Mouse (Mus musculus) gastrocnemius, adult 18-20 months (tissue): ENCODE data around the gene Ginm1. TPM values are rescaled to one million over a fixed set of nuclear protein-coding genes. Genes with fewer than 3 reads are reported as not detected.

Source experiments
- DNase-seq: peaks from one replicate; pipeline ENCODE4 v3.0.0; 2021; ENCODE audit warnings: low spot score
- long read RNA-seq, 2 experiments: library from polyadenylated mRNA; stranded (forward); transcript quantifications; one replicate each; pipeline ENCODE4 v2.0.0; 2021
- total RNA-seq, 2 experiments: library from RNA; stranded (reverse); gene quantifications; 2 replicates each; pipeline ENCODE4 v1.2.3; 2021

Ginm1 gene
- 100 to 1,000 TPM; 101 to 102 TPM for total RNA-seq
- long read RNA-seq, experiment 1, transcript Ginm1-201 (8 exons, 1,557 nt): minor isoform, 10 of 148 reads
- long read RNA-seq, experiment 1, transcript Ginm1-204 (8 exons, 1,525 nt): major isoform, 128 of 148 reads
- long read RNA-seq, experiment 1, partial matches to known transcripts: 2 of 148 reads
- long read RNA-seq, experiment 1, other reads (novel, unspliced or antisense): 8 of 148 reads
- long read RNA-seq, experiment 2, transcript Ginm1-204 (8 exons, 1,525 nt): major isoform, 137 of 152 reads
- long read RNA-seq, experiment 2, transcript Ginm1-201 (8 exons, 1,557 nt): minor isoform, 9 of 152 reads
- long read RNA-seq, experiment 2, partial matches to known transcripts: 1 of 152 reads
- long read RNA-seq, experiment 2, other reads (novel, unspliced or antisense): 4 of 152 reads

DNA sequence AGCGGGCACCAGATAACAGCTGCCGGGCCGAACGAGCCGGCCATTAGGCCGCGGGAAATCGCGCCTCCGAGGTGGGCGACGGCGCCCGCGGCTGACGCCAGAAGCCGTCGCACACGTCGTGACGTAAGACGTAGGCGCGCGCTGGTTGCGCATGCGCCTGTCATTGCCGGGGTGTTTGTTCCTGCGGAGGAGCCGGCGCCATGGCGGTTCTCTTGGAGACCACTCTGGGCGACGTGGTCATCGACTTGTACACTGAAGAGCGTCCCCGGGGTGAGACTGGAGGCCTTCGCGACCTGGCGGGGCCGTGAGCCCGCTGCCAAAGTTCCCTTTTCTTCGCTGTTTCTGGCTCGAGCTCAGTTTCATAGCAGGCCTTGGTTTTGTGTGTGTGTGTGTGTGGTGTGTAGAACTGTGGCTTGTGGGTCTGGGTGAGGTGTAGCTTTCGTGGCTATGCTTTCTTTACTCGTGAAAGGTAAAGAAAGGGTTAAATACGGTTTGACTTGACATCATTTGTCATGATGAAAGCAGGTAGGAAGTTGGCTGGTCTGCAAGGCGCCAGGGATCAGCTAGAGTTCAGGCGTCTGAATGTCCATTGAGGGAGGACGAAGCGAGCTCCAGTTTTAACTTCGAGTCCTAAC is at the start of gene Ginm1, which contains the start of gene Ppil4:
Gene Ginm1, minus strand, starts transcription at position 74 of the 635 bp plus-strand sequence.
Gene Ppil4, plus strand, starts transcription at position 141 of the 635 bp plus-strand sequence.
- DNase-seq: peak; percentile 86

DNA sequence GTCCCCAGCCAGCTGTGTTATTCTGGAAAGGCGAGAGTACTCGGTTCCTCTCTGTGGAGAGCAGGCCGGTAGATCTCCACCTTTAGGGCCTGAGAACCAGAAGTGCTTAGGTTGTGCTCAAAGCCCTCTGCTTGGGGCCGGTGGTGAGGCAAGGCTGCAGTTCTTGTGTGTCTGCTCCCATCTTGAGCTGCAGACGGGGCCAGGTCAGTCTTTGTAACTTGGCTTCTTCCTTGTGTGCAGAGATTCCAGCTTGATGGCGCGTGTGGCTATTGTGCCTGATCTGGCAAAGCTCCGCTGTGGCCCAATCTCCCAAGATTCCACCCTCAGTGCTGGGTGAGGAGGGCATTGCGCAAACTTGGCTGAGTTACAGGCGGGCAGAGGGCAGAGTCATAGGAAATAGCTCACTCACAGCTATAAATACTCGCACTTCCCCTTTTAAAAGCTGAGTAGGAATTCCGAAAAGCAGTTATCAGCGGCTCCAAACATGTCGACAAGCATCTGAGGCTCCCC is 49.0 kb upstream of the Ginm1 start:
- peak; percentile 85 for DNase-seq

DNA sequence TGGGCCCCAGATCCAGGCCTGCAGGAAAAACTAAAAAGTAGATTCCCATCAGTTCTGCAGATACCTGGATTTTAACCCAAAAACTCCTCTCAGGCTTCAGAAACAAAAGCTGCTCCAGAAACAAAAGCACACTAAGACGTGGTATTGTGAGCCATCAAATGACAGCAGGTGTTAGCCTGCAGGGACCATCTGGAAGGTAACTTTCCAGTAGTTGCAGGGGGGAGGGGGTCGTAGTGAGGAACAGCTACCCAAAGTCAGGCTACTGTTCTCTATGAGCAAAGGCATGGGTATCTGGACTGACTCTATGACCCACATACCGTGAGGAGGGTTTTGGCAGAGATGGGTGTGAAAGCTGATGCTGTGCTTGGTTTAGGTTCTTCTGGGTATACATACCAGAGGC is 48.2 kb upstream of the Ginm1 start:
- DNase-seq: peak; percentile 35

DNA sequence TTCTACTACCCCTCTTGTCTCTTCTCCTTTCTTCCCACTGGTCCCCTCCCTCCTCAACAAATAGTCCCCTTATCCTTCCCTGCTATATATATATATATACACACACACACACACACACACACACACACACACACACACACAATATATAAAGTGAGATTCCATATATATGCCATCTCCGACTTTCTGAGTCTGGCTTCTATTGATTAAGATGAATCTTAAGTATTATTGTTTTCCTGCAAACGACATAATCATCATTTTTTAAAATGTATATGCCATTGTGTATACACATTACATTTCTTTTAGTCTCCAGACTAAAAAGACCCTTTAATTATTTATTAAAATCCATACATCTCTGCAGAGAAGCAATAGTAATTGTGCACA is 47.7 kb upstream of the Ginm1 start:
- DNase-seq: no peak

DNA sequence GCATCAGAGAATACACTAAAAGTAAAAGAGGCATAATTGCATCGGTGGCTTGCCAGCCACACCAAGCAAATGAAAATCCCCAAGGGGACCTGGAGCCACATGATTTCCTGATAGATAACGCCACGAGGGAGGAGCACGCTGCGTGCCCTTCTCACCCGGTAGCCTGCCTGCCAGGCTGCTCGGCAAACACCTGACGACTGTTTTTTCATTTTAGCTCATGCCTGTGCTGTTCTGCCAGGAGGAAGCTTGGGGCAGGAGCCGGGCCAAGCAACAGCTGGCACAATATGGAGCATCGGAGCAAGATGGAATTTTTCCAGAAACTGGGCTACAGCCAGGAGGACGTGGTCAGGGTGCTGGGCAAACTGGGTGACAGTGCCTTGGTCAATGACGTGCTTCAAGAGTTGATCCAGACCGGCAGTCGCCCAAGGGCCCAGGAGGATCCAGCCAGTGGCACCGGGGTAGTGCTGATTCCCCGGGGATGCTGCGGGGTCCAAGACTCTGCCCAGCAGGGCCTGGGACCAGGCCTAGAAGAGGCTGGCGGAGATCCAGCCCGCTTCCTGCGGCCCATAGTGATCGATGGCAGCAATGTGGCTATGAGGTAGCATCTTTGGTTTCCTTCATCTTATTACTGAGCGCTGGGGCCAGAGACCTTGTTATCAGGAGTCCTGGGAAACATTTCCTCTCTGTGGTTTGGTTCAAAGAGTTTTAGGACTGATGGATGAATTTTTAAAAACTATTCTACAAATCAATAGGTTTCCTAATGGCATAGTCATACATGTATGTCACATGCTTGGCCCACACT is 47.1 kb upstream of the Ginm1 start:
- peak; percentile 58 for DNase-seq

DNA sequence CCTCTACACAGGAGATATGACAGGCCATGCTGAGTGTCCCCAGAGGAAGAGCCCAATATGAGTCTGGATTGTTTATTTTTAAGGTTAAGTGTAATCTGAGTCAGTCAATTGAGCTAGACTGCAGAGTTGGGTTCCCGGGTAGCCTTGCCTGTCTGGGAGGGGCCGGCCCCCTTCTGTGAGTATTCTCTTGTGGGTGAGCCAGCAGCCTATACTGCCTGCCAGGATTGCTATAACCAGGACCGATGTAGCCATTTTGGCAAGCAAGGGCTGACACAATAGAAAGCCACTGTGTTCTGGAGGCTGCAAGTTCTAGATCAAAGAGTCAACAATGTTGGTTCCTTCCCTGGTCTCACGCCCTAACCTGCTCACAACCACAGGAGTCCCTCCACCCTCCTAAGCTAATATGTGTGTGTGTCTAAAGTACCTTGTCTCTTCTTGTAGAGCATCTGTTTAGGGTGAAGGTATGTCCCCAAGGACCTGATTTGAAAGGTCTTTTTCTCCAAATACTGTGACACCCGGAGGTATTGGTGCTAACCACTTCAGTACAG is 46.3 kb upstream of the Ginm1 start:
- no peak for DNase-seq

DNA sequence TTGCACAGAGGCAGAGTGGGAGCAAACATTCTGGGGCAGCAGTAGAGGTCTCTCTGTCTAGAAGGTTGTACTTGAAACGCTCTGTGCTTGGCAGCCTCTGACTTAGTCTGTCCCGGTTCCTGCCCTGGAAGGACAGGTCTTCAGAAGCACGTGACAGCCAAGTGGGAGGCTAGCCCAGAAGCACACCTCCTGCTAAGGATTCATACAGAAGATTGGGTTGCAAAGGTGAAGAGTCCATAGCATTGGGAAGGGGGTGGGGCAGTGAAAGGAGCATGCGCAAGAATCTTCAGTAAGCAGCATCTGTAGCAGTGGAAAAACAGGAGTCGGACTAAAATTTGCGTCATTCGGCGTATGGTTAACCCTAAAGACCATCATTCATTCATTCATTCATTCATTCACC is 45.4 kb upstream of the Ginm1 start:
- DNase-seq: peak; percentile 30

DNA sequence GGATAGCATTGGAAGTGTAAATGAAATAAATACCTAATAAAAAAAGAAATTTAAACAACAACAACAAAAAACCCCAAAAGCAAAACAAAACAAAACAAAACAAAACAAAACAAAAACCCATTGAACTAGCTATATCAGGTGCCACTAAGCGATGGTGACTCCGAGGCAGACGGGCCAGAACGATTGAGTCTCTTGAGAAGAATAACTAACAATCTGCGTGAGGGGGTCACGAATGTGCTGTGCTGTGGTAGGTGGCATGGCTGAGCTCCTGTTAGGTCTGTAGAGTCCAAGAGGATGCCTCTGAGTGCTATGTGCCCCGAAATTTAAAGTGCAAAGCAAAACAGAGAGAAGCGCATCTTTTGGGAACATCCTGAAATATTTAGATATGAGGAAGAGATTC is 44.8 kb upstream of the Ginm1 start:
- DNase-seq: no peak

DNA sequence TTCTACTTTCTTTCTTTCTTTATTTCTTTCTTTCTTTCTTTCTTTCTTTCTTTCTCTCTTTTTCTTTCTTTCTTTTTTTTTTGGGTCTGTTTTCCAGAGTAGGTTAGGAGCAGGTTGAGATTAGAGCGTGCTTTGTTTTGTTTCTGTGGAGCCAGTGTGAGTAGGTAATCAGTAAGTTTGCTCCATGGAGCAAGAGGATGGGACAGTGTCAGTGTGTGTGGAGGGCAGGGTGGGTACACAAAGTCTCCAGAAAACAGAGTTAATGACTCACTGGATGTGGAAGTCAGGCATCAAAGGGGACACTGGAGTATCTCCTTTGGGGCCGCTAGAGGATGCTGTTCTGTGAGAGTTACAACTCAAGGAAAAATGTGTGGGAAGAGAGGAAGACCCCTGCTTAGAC is 44.3 kb upstream of the Ginm1 start:
- DNase-seq: no peak

DNA sequence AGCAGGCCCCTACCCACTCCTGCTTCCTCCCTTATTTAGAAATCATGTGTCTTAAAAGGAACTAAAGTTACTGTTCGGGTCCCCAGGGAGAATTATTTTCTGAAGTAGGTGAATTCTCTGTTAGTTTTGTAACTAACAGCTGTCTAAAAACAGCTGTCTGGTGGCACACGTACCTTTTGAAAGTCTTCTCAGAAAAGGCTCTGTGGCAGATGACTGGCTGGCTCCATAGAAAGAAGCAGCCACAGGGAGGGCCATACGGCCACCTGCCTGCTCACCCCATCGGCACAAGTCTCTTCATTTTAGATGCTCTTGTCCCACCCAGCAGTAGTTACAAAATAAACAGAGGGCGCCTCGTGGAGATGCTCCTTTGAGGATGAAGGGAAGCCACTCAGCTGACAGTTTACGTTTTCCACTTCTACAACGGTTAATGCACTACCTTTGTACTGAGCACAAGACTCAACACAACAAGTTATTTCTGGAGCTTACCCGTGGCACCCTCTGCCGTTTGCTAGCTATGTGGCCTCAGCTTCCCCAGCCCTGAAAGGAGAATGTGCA is 42.1 kb upstream of the Ginm1 start:
- DNase-seq: no peak

DNA sequence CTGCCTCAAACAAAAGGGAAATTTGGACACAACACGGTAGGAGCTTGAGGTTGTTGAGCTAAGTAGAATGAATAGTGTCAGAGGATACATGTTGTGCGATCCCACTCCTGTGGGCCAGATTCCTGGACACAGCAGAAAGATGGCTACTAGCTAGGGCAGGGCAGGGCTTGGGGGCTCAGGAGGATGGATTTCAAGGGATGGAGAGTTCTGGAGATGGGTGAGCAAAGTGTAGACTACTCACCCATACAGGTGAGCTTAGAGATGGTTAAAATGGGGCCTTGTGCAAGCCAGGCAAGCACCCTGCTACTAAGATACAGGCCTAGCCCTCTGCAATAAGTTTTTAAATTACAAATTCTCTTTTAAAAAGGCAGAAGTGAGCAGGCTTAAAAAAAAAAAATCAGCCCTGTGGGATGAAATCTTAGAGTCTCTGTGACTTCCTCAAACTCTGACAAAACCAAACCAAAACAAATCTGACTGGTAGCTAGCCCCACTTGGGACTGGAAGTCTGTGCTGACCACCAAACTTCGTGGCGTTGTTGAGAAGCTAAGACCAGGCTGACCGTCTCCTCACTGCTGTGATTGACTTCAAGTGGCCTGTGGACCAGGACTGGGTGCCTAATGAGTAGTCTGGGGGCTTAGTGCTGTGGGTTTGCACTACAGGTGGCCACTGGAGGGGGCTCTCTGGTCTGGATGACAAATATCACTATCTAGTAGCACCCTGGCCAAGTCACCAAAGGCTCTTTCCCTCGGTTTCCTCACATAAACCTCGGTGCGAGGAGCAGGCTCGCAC is 40.9 kb upstream of the Ginm1 start:
- no peak for DNase-seq

DNA sequence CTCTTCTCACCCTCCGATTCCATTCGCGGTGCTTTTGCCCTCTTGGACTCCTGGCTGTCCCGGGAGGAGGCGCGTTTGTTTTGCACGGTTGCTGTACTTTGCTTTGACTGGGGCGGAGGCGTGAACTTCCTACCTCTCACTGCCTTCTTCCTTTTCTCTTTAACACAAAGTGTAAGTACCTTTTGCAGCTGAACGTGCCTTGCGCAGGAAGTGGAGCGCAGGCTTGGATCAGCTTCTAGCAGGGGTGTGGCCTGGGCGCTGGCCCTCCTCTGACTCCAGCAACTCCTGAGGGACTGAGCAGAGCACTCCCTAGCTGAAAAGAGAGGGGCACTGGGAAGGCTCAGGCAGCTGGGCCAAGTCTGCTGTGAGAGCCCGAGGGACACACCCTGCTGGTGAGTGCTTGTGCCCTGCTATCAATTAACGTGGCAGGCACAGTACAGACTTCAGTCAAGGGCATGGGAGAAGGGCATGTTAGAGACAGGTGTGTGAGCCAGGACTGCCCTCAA is 39.6 kb upstream of the Ginm1 start, which contains the start of gene Zc3h12d:
Gene Zc3h12d, plus strand, starts transcription at position 300 of the 506 bp plus-strand sequence.
- no peak for DNase-seq

DNA sequence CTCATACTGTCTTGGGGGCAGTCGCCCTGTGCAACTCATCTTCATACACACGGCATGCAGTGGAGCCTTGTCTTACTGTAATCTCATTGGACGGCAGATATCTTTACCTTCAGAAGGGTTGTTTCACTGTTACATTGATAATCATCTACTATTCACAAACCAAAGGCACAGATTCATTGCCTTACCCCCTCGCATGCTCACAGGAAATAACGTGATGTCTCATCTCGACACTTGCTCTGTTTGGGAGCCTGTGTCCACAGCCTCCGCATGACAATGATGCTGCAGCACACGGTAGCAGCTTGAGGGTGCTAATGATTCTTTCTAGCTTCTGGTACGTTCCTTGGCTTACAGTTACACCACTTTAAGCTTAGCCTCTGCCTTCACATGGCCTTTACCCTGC is 33.5 kb upstream of the Ginm1 start:
- no peak for DNase-seq

DNA sequence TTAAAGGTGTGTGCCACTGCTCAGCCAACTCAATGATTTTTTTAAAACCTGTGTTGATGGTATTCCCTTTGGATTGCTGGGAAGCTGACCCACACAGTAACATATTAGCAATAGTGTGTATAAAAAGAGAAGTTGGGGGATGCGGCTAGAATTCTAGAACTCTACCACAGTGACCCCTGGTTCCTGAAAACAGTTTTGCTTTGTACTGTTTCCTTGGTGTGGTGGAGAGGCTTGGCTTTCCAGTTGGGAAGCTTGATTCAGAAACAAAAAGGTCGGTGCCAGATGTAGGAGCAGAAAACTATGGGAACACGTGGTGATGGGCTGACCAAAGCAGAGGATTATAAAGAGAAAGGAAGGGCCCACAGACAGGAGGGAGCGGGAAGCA is 32.6 kb upstream of the Ginm1 start:
- no peak for DNase-seq

DNA sequence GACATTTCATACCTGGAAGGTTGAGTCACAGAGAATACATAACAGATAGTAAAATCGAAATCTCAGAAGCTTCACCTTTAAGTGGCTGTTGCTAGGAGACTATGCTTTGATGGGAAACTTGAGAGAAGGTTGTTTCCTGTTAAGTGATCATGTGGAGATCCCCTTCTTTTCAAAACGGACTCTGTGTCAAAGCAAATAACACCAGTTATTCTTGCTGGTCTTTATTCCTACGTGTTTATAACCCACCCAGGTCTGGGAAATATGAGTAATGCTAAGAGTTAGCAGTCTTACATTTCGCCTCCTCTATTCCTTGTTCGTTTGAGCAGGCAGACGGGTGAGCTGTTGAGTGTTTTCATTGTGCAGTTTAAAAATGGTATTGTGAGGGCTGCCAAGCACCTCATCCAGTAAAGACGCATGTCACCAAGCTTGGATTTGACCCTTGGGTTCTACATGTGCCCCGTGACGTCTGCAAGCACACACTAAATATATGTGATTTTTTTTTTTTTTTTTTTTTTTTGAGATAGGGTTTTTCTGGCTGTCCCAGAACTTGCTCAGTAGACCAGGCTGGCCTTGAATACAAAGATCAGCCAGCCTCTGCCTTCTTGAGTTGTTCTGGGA is 32.1 kb upstream of the Ginm1 start:
- no peak for DNase-seq

DNA sequence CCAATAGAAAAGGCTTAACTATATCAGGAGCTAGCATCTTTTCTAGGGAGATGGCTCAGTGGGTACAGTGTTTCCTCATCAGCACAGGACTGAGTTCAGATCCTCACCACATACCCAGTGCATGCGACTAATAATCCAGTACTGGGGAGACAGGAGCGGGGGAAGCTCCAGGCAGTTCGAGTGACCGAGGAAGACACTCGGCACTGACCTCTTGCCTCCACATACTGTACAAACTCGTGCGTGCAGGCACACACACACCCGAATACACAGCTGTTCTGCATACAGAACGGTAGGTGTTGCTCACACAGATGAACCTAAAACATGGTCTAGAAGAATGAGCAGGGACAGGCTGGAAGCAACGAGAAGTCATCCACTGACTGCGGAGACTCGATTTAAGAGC is 29.4 kb upstream of the Ginm1 start:
- DNase-seq: no peak

DNA sequence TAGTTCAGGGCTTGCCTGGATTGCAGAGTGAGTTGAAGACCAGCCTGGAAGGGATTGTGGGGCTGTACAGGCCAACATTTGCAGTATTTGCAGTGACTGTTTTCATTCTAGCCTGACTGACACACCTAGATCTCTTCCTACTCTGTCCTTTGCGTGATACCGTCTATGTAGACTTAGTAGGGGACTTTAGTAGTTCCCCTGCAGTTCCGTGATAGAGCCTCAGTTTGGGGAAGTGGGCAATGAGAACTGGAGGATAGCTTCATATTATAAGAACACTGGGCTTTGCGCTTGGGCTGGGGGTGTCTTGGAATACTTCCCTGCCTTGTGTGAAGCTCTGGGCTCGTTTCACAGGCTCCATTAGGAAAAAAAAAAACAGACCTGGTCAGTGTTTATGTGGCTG is 27.5 kb upstream of the Ginm1 start:
- no peak for DNase-seq

DNA sequence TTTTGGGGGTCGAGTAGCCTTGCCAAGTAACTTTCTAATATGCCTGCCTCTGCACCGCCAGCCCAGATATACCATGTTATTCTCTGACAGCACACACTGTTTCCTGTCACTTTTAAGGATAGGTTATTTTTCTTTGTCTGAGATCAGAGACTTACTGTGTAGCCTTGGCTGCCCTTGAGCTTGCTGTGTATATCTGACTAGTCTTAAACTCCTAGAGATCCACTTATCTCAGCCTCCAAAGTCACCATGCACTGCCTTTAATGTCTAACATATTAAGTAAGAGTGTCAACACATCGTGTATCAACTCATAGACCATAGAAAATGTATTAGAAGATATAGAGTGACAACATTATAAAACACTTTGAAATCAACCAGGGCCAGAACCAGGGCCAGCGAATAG is 27.0 kb upstream of the Ginm1 start:
- DNase-seq: no peak

DNA sequence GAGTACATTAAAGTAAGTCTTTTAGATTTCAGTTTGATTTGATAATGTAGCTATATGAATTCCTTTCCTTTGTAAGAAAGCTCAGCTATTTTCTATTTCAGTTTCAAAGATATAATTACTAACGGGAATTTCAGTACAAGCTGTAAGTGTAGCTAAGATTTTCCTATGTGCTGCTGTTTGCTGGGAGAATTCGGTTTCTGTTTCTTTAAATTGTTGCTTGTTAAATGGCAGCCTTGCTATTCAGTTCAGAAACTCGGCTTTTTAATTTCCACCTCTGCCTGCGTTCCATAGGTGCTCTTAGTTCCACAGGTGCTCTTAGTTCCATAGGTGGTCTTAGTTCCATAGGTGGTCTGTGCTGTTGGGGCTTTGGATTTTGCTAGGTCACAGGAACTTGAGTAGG is 26.5 kb upstream of the Ginm1 start:
- no peak for DNase-seq

DNA sequence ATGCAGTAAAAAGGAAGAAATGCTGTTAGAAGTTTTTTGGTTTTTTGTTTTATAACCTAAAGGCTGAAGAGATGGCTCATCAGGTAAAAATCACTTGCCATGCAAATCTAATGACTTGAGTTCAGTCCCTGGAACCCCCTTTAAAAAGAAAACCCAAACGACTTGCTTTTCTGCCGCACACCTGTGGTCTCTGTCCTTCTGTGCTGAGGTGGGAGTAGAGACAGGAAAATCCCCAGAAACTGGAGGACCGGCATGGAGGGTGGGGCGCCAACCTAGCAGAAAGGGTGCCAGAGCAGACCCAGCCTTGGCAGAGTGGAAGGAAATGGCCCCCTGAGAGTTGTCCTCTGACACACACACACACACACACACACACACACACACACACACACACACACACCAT is 26.1 kb upstream of the Ginm1 start:
- no peak for DNase-seq
